Mouse (Mus musculus) stomach, postnatal 0 days (tissue): ENCODE measurements at regions not wholly inside any gene's neighbourhood (a gene's known extent, or its start where the extent isn't known, plus 50 kb on each side); places are given as distances from the start of the nearest gene placed in this dataset.
A peak's percentile ranks its signal among the peaks of the same experiment; 100 is the strongest.

Experiments used
- ATAC-seq: fragments of 200-750 bp; cut with Nextera tagmentation; 2 replicates; pipeline ENCODE4 v1.8.0; 2017; ENCODE audit not compliant: low FRiP score, low TSS enrichment
- DNase-seq: peaks from one replicate; pipeline ENCODE4 v3.0.0-alpha.2; 2016; ENCODE audit warnings: low spot score
- H3K27ac ChIP-seq: fragments of 300-500 bp; sonication (generic); replicated peaks from 2 replicates; pipeline ENCODE4 v1.5.1; 2014; ENCODE audit warnings: mild to moderate bottlenecking, control low read depth
- H3K27me3 ChIP-seq: fragments of 300-500 bp; sonication (generic); 2 replicates; pipeline ENCODE4 v1.6.1; 2014; ENCODE audit warnings: low read length; ENCODE audit not compliant: control insufficient read depth, insufficient read depth
- H3K36me3 ChIP-seq: fragments of 300-500 bp; sonication (generic); 2 replicates; pipeline ENCODE4 v1.6.1; 2014; ENCODE audit warnings: low read length, mixed read lengths; ENCODE audit not compliant: control insufficient read depth, insufficient read depth
- H3K4me1 ChIP-seq: fragments of 300-500 bp; sonication (generic); replicated peaks from 2 replicates; pipeline ENCODE4 v1.6.1; 2014; ENCODE audit warnings: antibody characterized with exemption; ENCODE audit not compliant: control insufficient read depth, insufficient read depth
- H3K4me2 ChIP-seq: fragments of 300-500 bp; sonication (generic); replicated peaks from 2 replicates; pipeline ENCODE4 v1.6.1; 2014; ENCODE audit warnings: low read depth, mild to moderate bottlenecking, control low read depth, moderate library complexity
- H3K4me3 ChIP-seq: fragments of 300-500 bp; sonication (generic); 2 replicates; pipeline ENCODE4 v1.5.1; 2014; ENCODE audit warnings: low read depth, low read length, control low read depth
- H3K9ac ChIP-seq: fragments of 300-500 bp; sonication (generic); 2 replicates; pipeline ENCODE4 v1.6.1; 2014; ENCODE audit warnings: mild to moderate bottlenecking, low read length, control low read depth, mixed read lengths
- H3K9me3 ChIP-seq: fragments of 300-500 bp; sonication (generic); 2 replicates; pipeline ENCODE4 v1.6.1; 2016; ENCODE audit warnings: low read length; ENCODE audit not compliant: control insufficient read depth
- CTCF ChIP-seq: IDR thresholded peaks from 2 replicates; pipeline ENCODE4 v1.5.1; 2016; ENCODE audit warnings: antibody characterized with exemption, low read depth, mild to moderate bottlenecking, moderate library complexity
- EP300 ChIP-seq: optimal IDR thresholded peaks from 2 replicates; pipeline ENCODE3; 2016; ENCODE audit warnings: antibody characterized with exemption
- WGBS: fragments of 180-500 bp; shearing (Covaris S2); extraction: QIAGEN DNeasy Blood & Tissue Kit; methylation state at CpG from one replicate; pipeline ENCODE4 v1.1.7; 2014; 5-methylcytosine and 5-hydroxymethylcytosine counted together

DNA sequence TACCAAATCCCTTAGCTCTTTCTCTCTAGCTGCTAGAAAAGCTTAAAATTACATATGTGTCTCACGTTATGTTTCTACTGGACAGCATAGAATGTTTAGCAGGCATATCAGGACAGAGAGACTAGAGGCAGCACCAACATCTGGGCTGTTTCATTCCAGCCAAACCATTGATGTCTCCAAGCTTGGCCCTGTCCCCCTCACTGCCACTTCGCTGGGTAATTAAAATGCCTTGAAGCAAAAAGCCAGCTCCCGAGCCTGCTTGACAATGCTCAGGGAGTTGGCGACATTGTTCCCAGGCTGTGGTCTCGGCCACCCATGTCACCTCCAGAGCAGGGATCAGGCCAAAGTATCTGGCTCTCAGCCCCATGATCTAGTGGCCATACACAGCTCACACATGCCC is 92.7 kb upstream of the Cdh5 start:
- ATAC-seq (no peak), DNase-seq (no peak)
- H3K4me2 ChIP-seq: no peak overlapping the region
- H3K36me3 ChIP-seq: no peaks in the 10 kb centered on the region
- H3K4me1 ChIP-seq: no peaks in the 10 kb centered on the region
- WGBS: 59% methylated on average over 5 of the region's 5 CpGs
- TF ChIP-seq EP300: no peak
- no peak for TF ChIP-seq CTCF
- H3K9ac ChIP-seq: no peak overlapping the region
- no peaks in the 10 kb centered on the region for H3K9me3 ChIP-seq
- H3K27ac ChIP-seq: no peak overlapping the region
- no peak overlapping the region for H3K4me3 ChIP-seq
- H3K27me3 ChIP-seq: no peaks in the 10 kb centered on the region

DNA sequence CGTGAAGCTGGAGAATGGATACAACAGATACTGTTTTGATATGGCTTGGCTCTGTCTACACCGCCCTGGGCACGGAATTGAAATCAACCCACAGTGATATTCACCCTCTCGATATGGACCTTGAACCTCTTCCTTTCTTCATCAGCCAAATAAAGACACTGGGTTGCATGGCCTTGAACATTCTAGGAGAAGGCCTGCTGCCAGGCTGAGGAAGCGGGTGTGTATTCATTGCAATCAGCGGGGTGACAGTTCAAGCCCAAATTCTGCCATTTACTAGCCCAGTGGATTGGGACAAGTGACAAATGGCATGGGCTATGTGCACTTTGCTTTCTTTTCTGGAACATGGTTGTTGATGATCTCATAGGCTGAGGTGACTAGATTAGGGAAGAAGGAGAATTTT is 92.1 kb upstream of the Cdh5 start:
- H3K9me3 ChIP-seq: no peaks in the 10 kb centered on the region
- DNase-seq (no peak), ATAC-seq (no peak)
- H3K27ac ChIP-seq: no peak overlapping the region
- no peak for TF ChIP-seq CTCF
- TF ChIP-seq EP300: no peak
- no peak overlapping the region for H3K4me3 ChIP-seq
- H3K27me3 ChIP-seq: no peaks in the 10 kb centered on the region
- no peak overlapping the region for H3K9ac ChIP-seq
- no peaks in the 10 kb centered on the region for H3K4me1 ChIP-seq
- WGBS: 89% methylated on average over 6 of the region's 6 CpGs
- H3K36me3 ChIP-seq: no peaks in the 10 kb centered on the region
- H3K4me2 ChIP-seq: no peak overlapping the region

DNA sequence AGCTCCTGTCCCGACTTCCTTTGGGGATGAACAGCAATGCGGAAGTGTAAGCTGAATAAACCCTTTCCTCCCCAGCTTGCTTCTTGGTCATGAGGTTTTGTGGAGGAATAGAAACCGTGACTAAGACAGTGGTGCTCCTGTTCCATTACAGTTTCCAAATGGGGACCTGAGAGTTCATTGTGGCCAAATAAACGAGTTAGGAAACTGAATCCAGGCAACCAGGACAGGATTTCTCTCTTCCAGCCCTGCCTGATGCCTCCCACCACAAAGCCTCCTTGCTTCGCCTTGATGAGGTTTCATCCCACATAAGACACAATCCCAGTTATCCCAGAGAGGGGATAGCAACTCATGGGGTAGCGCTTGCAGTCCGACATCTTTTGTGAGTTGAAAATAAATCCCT is 79.2 kb upstream of the Cdh5 start:
- TF ChIP-seq EP300 (no peak), CTCF (no peak)
- Histone ChIP-seq H3K27ac (peak overlapping the region; percentile 61; the same call in 1 of the 2 replicates), H3K9ac (no peak overlapping the region), H3K4me1 (no peaks in the 10 kb centered on the region), H3K9me3 (no peaks in the 10 kb centered on the region), H3K27me3 (no peaks in the 10 kb centered on the region), H3K4me2 (no peak overlapping the region), H3K4me3 (no peak overlapping the region), H3K36me3 (no peaks in the 10 kb centered on the region)
- no peak for DNase-seq
- no peak for ATAC-seq
- 77% methylated on average over 7 of the region's 7 CpGs for WGBS

DNA sequence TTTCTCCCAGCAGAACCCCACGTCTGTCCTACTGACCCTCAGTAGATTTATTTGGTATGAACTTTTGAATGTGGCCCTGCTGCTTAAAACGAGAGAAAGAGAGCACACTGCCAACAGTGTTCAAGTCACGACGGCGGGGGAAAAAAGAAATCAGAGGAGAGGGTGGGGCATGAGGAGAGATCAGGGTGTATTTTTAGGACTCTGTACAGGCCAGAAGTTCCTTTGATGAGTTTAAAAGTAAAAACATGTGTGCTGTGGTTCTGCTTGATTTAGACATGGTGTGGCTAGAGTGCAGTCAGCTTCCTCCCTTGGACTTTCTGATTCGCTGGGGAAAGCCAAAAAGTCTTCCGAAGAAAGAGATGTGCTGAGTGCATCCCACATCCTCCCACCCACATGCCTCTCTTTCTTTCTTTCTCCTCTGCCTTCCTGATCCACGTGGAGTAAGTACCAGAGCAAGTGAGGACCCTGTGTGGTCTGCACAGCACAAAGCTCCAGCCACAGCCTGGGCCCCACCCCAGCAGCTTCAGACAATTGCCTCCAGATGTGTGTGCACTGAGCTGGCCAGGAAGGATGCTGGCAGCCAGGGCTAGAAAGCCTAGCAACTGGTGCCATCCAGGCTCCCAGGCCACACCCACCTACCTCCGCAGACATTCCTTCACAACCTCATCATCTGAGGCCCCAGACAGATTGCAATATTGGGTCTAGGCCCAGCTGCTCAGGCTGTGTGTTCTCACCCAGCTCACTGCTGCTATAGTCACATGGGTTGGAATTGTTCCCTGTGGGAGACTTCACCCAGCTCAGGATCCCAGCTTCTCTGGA is 78.5 kb upstream of the Cdh5 start:
- peak overlapping the region; percentile 40; the same call in 1 of the 2 replicates for H3K27ac ChIP-seq

DNA sequence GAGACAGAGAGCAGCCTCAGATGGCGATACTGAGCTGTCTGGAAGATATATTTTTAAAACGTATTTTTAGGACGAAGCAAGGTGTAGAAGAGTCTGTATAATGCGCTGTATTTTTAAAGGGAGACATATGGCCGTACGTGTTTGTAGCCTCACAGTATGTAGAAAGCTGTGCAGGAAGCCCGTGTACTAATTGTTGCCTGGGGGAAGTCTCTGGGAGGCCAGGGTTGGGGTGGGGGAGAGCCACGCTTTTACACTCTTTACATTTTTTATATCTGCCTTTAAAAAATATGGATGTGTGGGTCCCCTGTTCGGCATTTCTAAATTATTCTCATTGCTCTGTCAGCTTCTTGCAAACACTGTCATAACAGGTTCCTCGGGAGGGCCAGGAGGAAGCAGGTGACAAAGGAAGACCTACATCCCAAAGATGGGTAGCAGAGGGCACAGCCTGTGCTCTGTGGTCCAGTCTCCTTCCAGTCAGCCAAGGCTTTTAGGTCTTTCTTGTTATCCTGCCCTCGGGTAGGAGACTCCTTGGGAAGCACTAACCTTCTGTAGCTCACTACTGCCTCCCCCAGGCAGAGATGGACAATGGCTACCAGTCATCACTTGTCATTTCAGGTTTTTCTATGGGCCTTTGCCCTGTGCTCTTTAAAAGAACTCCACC is 74.1 kb upstream of the Cdh5 start:
- WGBS: 76% methylated on average over 11 of the region's 11 CpGs
- H3K4me2 ChIP-seq: no peak overlapping the region
- H3K4me1 ChIP-seq: no peaks in the 10 kb centered on the region
- ATAC-seq (no peak), DNase-seq (no peak)
- TF ChIP-seq EP300 (no peak), CTCF (peak; percentile 79)
- H3K27ac ChIP-seq: no peak overlapping the region
- no peak overlapping the region for H3K4me3 ChIP-seq
- no peak overlapping the region for H3K9ac ChIP-seq
- H3K9me3 ChIP-seq: 0 out of 2 replicates have a peak, but pooled peaks cover 5% of the 10 kb centered on the region
- no peaks in the 10 kb centered on the region for H3K27me3 ChIP-seq
- H3K36me3 ChIP-seq: no peaks in the 10 kb centered on the region

More for the DNA sequence above, 78.5 kb upstream of the Cdh5 start:
- no peak overlapping the region for H3K4me2 ChIP-seq
- no peaks in the 10 kb centered on the region for H3K27me3 ChIP-seq
- H3K9me3 ChIP-seq: no peaks in the 10 kb centered on the region
- DNase-seq: no peak
- TF ChIP-seq EP300 (no peak), CTCF (no peak)
- no peak overlapping the region for H3K9ac ChIP-seq
- 39% methylated on average over 9 of the region's 9 CpGs for WGBS
- ATAC-seq: peak; percentile 60
- H3K4me1 ChIP-seq: no peaks in the 10 kb centered on the region
- no peak overlapping the region for H3K4me3 ChIP-seq
- no peaks in the 10 kb centered on the region for H3K36me3 ChIP-seq

DNA sequence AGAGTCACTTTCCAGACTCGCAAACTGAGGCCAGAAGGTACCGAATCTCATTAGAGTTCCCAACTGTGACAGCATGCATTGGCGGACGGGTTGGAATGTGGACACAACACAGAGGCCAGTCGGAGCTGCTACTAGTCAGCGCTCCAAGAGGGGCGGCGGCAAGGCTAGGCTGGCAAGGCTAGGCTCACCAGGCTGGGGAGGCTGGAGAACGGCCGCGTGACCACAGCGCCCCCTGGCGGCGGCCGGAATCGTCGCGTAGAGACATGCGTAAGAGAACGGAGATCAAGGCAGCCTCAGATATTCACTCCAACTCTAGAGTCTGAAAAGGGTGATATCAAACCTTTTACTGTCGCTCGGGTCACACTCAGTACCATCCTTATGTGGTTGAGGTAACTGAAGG is 72.8 kb upstream of the Cdh5 start:
- Histone ChIP-seq H3K9me3 (0 out of 2 replicates have a peak, but pooled peaks cover 5% of the 10 kb centered on the region), H3K9ac (no peak overlapping the region), H3K36me3 (no peaks in the 10 kb centered on the region), H3K4me3 (no peak overlapping the region), H3K27me3 (no peaks in the 10 kb centered on the region), H3K4me1 (no peaks in the 10 kb centered on the region), H3K4me2 (peak overlapping the region; percentile 39; the same call in 1 of the 2 replicates), H3K27ac (no peak overlapping the region)
- WGBS: 3% methylated on average over 22 of the region's 22 CpGs
- DNase-seq (peak; percentile 80), ATAC-seq (peak; percentile 87)
- peak; percentile 99 for TF ChIP-seq CTCF
- TF ChIP-seq EP300: no peak
